Mouse (Mus musculus): ENCODE results near the gene Nanog. TPM values are rescaled to one million over a fixed set of nuclear protein-coding genes. Genes with fewer than 3 reads are reported as not detected.
"Not testable (repeated sequence)": the region's sequence is repeated elsewhere in the genome, so short reads cannot be mapped to it uniquely, and the experiment has no call there.

Nanog gene
- polyA plus RNA-seq, 1 experiment, result 0.10 TPM

- no peak overlapping the region for H3K4me2 ChIP-seq (ENCODE audit: low read depth)
- TF ChIP-seq POLR2A (IDR thresholded peaks at IDR 0.05; ENCODE audit: insufficient read length, low read depth) (no peak), SRF (IDR thresholded peaks at IDR 0.05; ENCODE audit: control insufficient read depth, insufficient read length, low read depth) (no peak), TCF12 (IDR thresholded peaks at IDR 0.05; ENCODE audit: insufficient read depth, poor library complexity, severe bottlenecking) (no peak), TCF3 (IDR thresholded peaks at IDR 0.05; ENCODE audit: insufficient read length, low read depth) (no peak), MYOD1 (IDR thresholded peaks at IDR 0.05; ENCODE audit: control insufficient read depth in 1 of 3, insufficient read length in 2 of 3, low read depth in 2 of 3) (no peak), POLR2AphosphoS2 (IDR thresholded peaks at IDR 0.05; ENCODE audit: insufficient read length, low read depth) (no peak), E2F4 (IDR thresholded peaks at IDR 0.05; ENCODE audit: insufficient read depth) (no peak), REST (IDR thresholded peaks at IDR 0.05; ENCODE audit: insufficient read depth, insufficient read length) (no peak), USF1 (IDR thresholded peaks at IDR 0.05; ENCODE audit: low read depth) (no peak), CEBPB (IDR thresholded peaks at IDR 0.05; ENCODE audit: insufficient read depth, poor library complexity, severe bottlenecking) (no peak), MAX (IDR thresholded peaks at IDR 0.05; ENCODE audit: low read depth) (no peak), MYOG (IDR thresholded peaks at IDR 0.05; ENCODE audit: control insufficient read depth in 1 of 3, insufficient read depth in 1 of 3, insufficient read length in 2 of 3, low read depth in 2 of 3) (no peak)
- no peaks in the 10 kb centered on the region for H3K36me3 ChIP-seq (ENCODE audit: control insufficient read depth, insufficient read depth)
- no peak overlapping the region for H3K4me3 ChIP-seq
- no peaks in the 10 kb centered on the region for H3K79me2 ChIP-seq (ENCODE audit: control insufficient read depth, insufficient read depth)
- H3K27me3 ChIP-seq (ENCODE audit: control insufficient read depth, insufficient read depth, insufficient read length), result no peaks in the 10 kb centered on the region
- no peak overlapping the region for H3ac ChIP-seq (ENCODE audit: control insufficient read depth, insufficient read length)
Observed at GRCm38 (mm10) chr6:122715886-122716285, 8.6 kb downstream of the Nanog start.

- not testable (repeated sequence) for H3ac ChIP-seq (ENCODE audit: control insufficient read depth, insufficient read length); H3K4me2 ChIP-seq (ENCODE audit: low read depth); H3K79me2 ChIP-seq (ENCODE audit: control insufficient read depth, insufficient read depth); H3K27me3 ChIP-seq (ENCODE audit: control insufficient read depth, insufficient read depth, insufficient read length); H3K4me3 ChIP-seq; H3K36me3 ChIP-seq (ENCODE audit: control insufficient read depth, insufficient read depth)
Observed at GRCm38 (mm10) chr6:122718224-122718623, 10.9 kb downstream of the Nanog start.

- Histone ChIP-seq H3K4me2 (ENCODE audit: low read depth) (no peak overlapping the region), H3K36me3 (ENCODE audit: control insufficient read depth, insufficient read depth) (no peaks in the 10 kb centered on the region), H3K79me2 (ENCODE audit: control insufficient read depth, insufficient read depth) (no peaks in the 10 kb centered on the region), H3ac (ENCODE audit: control insufficient read depth, insufficient read length) (no peak overlapping the region), H3K27me3 (ENCODE audit: control insufficient read depth, insufficient read depth, insufficient read length) (no peaks in the 10 kb centered on the region), H3K4me3 (no peak overlapping the region)
- no peak for TF ChIP-seq CEBPB (IDR thresholded peaks at IDR 0.05; ENCODE audit: insufficient read depth, poor library complexity, severe bottlenecking)
- TF ChIP-seq TCF12 (IDR thresholded peaks at IDR 0.05; ENCODE audit: insufficient read depth, poor library complexity, severe bottlenecking), result no peak
- no peak for TF ChIP-seq USF1 (IDR thresholded peaks at IDR 0.05; ENCODE audit: low read depth)
- no peak for TF ChIP-seq POLR2AphosphoS2 (IDR thresholded peaks at IDR 0.05; ENCODE audit: insufficient read length, low read depth)
- TF ChIP-seq SRF (IDR thresholded peaks at IDR 0.05; ENCODE audit: control insufficient read depth, insufficient read length, low read depth), result no peak
- no peak for TF ChIP-seq REST (IDR thresholded peaks at IDR 0.05; ENCODE audit: insufficient read depth, insufficient read length)
- no peak for TF ChIP-seq MYOD1 (IDR thresholded peaks at IDR 0.05; ENCODE audit: control insufficient read depth in 1 of 3, insufficient read length in 2 of 3, low read depth in 2 of 3)
Observed at GRCm38 (mm10) chr6:122719942-122720341, 12.7 kb downstream of the Nanog start.

GRCm38 (mm10) chr6:122739952-122740351, 32.7 kb downstream of the Nanog start:
- Histone ChIP-seq H3K4me3 (no peak overlapping the region), H3K4me2 (ENCODE audit: low read depth) (peak overlapping the region; percentile 47), H3ac (ENCODE audit: control insufficient read depth, insufficient read length) (no peak overlapping the region), H3K79me2 (ENCODE audit: control insufficient read depth, insufficient read depth) (no peaks in the 10 kb centered on the region), H3K36me3 (ENCODE audit: control insufficient read depth, insufficient read depth) (no peaks in the 10 kb centered on the region), H3K27me3 (ENCODE audit: control insufficient read depth, insufficient read depth, insufficient read length) (no peaks in the 10 kb centered on the region)
- TF ChIP-seq SRF (IDR thresholded peaks at IDR 0.05; ENCODE audit: control insufficient read depth, insufficient read length, low read depth), result no peak
- TF ChIP-seq POLR2A (IDR thresholded peaks at IDR 0.05; ENCODE audit: insufficient read length, low read depth), result no peak
- no peak for TF ChIP-seq TCF3 (IDR thresholded peaks at IDR 0.05; ENCODE audit: insufficient read length, low read depth)
- no peak for TF ChIP-seq TCF12 (IDR thresholded peaks at IDR 0.05; ENCODE audit: insufficient read depth, poor library complexity, severe bottlenecking)
- TF ChIP-seq MAX (IDR thresholded peaks at IDR 0.05; ENCODE audit: low read depth), result peak; percentile 44
- peak; percentile 24 for TF ChIP-seq USF1 (IDR thresholded peaks at IDR 0.05; ENCODE audit: low read depth)
- TF ChIP-seq E2F4 (IDR thresholded peaks at IDR 0.05; ENCODE audit: insufficient read depth), result no peak
- no peak for TF ChIP-seq MYOD1 (IDR thresholded peaks at IDR 0.05; ENCODE audit: control insufficient read depth in 1 of 3, insufficient read length in 2 of 3, low read depth in 2 of 3)

GRCm38 (mm10) chr6:122741460-122742227, 34.4 kb downstream of the Nanog start:
- Histone ChIP-seq H3K36me3 (ENCODE audit: control insufficient read depth, insufficient read depth) (no peaks in the 10 kb centered on the region), H3K4me3 (peak overlapping the region; percentile 19), H3K79me2 (ENCODE audit: control insufficient read depth, insufficient read depth) (no peaks in the 10 kb centered on the region), H3K27me3 (ENCODE audit: control insufficient read depth, insufficient read depth, insufficient read length) (no peaks in the 10 kb centered on the region), H3K4me2 (ENCODE audit: low read depth) (peak overlapping the region; percentile 56), H3ac (ENCODE audit: control insufficient read depth, insufficient read length) (no peak overlapping the region)
- TF ChIP-seq MYOG (IDR thresholded peaks at IDR 0.05; ENCODE audit: control insufficient read depth in 1 of 3, insufficient read depth in 1 of 3, insufficient read length in 2 of 3, low read depth in 2 of 3) (no peak), USF1 (IDR thresholded peaks at IDR 0.05; ENCODE audit: low read depth) (no peak), REST (IDR thresholded peaks at IDR 0.05; ENCODE audit: insufficient read depth, insufficient read length) (no peak), MYOD1 (IDR thresholded peaks at IDR 0.05; ENCODE audit: control insufficient read depth in 1 of 3, insufficient read length in 2 of 3, low read depth in 2 of 3) (no peak), POLR2AphosphoS2 (IDR thresholded peaks at IDR 0.05; ENCODE audit: insufficient read length, low read depth) (no peak)

Measured in myocyte (in vitro differentiated cells).